Mouse (Mus musculus) spleen, adult 2 months (tissue): ENCODE data around the gene Aspdh. TPM values are rescaled to one million over a fixed set of nuclear protein-coding genes. Genes with fewer than 3 reads are reported as not detected.

Experiments used
- DNase-seq, 2 experiments: peaks; one replicate each; pipeline versions ENCODE4 v3.0.0 to v3.0.0-alpha.2; 2012 to 2021; ENCODE audit warnings: low spot score in 2 of 2, low read depth in 1 of 2
- H3K27ac ChIP-seq: fragments of 200-500 bp; 2 replicates; pipeline ENCODE4 v1.5.1; 2012; ENCODE audit warnings: low read length, inconsistent platforms; ENCODE audit not compliant: insufficient read depth
- H3K27me3 ChIP-seq: fragments of 200-500 bp; 2 replicates; pipeline ENCODE4 v1.6.1; 2012; ENCODE audit warnings: mild to moderate bottlenecking, moderate library complexity, low read length, inconsistent platforms; ENCODE audit not compliant: control insufficient read depth, insufficient read depth
- H3K36me3 ChIP-seq: fragments of 200-500 bp; 2 replicates; pipeline ENCODE4 v1.6.1; 2012; ENCODE audit warnings: mild to moderate bottlenecking, low read length, inconsistent platforms; ENCODE audit not compliant: control insufficient read depth, insufficient read depth
- H3K4me1 ChIP-seq: fragments of 200-500 bp; 2 replicates; pipeline ENCODE4 v1.6.1; 2011; ENCODE audit warnings: inconsistent platforms; ENCODE audit not compliant: control insufficient read depth, insufficient read depth, insufficient read length
- H3K4me3 ChIP-seq: fragments of 200-500 bp; 2 replicates; pipeline ENCODE4 v1.5.1; 2011; ENCODE audit warnings: mild to moderate bottlenecking, inconsistent platforms; ENCODE audit not compliant: insufficient read depth, insufficient read length; ENCODE audit errors: extremely low read depth
- CTCF ChIP-seq: fragments of 200-500 bp; IDR thresholded peaks from 2 replicates; pipeline ENCODE4 v1.5.1; 2011; ENCODE audit warnings: mild to moderate bottlenecking, inconsistent platforms; ENCODE audit not compliant: insufficient read depth, insufficient read length, insufficient replicate concordance; ENCODE audit errors: extremely low read depth
- POLR2A ChIP-seq: fragments of 200-500 bp; IDR thresholded peaks from 2 replicates; pipeline ENCODE4 v1.6.1; 2011; ENCODE audit warnings: low read depth, low read length, inconsistent platforms
- WGBS: fragments of 180-500 bp; shearing (Covaris S2); methylation state at CpG from one replicate; pipeline ENCODE4 v1.1.7; 2018; 5-methylcytosine and 5-hydroxymethylcytosine counted together
- polyA plus RNA-seq: library from polyadenylated mRNA; depleted of rRNA; stranded (reverse); fragments of >200 nt; gene quantifications from 2 replicates; pipeline ENCODE4 v1.2.3, GENCODE M21; 2012

Aspdh gene
- polyA plus RNA-seq, 1 experiment, result not detected

DNA sequence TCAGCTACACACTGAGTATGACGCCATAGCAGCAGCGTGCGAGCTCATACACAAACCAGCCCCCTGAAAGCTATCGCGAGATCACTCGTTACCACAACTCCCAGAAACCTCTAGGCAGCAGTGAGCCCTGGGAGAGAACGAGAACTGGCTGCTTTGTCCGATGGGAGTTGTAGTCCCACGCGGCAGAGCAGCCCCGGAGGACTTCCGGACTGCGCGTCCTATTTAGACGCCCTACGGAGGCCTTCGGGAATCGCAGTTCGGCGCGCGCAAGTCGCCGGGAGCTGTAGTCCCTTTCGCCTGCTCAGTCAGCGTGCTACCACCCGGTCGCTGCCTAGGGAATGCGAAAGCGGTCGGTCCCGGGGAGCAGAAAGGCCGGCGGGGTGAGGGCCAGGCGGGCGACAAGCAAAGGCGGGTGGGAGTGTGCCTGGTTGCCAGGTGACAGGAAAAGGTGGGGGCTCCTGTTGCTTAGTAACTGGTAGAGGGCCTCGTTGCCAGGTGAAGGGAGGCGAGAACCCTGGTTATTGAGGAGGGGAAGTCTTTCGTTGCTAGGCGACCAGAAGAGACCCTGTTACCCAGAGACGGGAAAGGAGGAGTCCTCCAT lies 2.7 kb downstream of the Aspdh start, which contains the start of gene Josd2:
Gene Josd2 (plus strand): TSS at position 170 of the 601 bp plus-strand sequence.
- Histone ChIP-seq H3K27me3 (no peaks in the 10 kb centered on the region), H3K4me3 (peak within 1 kb of the TSS; percentile 77), H3K4me1 (0 out of 2 replicates have a peak, but pooled peaks cover 4% of the 10 kb centered on the region), H3K27ac (peak within 1 kb of the TSS; percentile 54), H3K36me3 (no peaks in the 10 kb centered on the region)
- TF ChIP-seq POLR2A (peak; percentile 11; the same call in 1 of the 2 replicates), CTCF (no peak)
- WGBS, result under 1% methylated on average over 42 of the region's 42 CpGs
- peak; percentile 90 to 95 for DNase-seq

DNA sequence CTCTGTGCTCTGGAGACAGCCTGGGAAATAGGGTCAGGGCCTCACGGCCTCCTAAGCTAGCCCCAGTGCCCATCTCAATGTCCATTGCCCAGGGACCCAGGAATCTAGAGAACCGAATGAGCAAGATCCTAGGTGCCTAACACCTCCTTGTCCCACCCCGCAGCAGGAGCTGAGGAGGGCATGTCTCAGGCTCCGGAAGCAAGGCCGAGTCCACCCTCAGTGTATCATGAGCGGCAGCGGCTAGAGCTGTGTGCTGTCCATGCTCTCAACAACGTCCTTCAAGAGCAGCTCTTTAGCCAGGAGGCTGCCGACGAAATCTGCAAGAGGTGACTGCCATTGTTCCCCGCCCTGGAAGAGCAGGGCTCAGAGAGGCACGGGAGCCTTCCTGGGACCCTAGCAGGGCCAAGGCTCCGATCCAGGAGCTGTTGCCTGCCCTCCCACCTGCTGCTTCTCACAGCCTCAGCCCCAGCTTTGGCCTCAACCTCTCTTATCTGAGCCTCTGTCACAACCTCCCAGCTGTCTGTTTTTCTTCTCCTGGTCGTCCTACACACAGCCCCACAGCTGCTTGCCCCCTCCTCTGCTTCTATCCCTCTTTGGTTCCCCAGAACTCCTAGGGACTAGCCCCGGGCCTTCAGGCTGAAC lies 3.6 kb downstream of the Aspdh start:
- Histone ChIP-seq H3K36me3 (no peaks in the 10 kb centered on the region), H3K27ac (peak overlapping the region; percentile 6; the same call in 1 of the 2 replicates), H3K27me3 (no peaks in the 10 kb centered on the region), H3K4me3 (peak overlapping the region; percentile 77), H3K4me1 (0 out of 2 replicates have a peak, but pooled peaks cover 4% of the 10 kb centered on the region)
- no peak for TF ChIP-seq POLR2A
- no peak for TF ChIP-seq CTCF
- DNase-seq, result no peak
- WGBS, result 85% methylated on average over 15 of the region's 15 CpGs

DNA sequence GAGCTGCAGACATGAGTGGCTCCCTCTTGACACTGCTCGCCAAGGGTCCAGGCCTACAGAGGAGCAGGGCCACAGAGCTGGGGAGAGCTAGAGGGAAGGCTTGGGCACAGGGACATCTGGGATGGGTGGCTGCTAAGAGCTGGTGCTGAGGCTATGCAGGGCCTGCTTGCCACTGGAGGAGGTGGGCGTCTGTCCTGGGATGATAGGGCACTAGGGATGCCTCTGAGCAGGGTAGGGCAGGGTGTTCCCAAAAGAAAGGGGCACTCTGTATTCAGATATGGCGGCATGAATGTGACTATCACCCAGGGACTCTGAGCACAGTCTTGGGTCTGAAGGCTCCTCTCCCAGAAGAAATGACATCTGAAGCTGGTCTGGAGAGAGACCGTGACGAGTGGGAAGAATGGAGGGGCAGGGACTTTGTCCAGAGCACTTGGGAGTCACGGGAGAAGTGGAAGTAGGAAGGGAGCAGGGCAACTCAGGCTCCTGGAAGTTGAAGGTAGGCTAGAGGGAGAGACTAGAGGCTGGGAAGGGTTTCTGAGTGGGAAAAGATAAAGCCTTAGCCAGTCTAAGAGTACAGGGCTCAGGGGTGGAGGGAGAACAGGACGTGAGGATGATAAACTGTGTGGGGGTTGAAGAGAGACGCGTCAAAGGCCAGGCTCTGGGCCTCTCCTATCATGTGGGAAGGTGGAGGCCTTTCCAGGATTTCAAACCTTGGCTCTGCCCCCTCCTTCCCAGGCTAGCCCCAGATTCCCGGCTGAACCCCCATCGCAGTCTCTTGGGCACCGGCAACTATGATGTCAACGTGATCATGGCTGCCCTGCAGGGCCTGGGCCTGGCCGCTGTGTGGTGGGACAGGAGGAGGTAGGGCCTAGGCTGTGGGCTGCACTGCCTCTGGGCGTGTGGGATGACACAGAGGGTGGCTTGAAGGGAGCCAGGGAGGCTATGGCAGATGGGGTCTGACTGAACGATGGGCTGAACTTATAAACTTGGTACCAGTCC lies 4.8 kb downstream of the Aspdh start:
- 90% methylated on average over 16 of the region's 16 CpGs for WGBS
- Histone ChIP-seq H3K4me3 (no peak overlapping the region), H3K27me3 (peaks cover 2% of the 10 kb centered on the region; the same call in 1 of the 2 replicates), H3K36me3 (no peaks in the 10 kb centered on the region), H3K27ac (no peak overlapping the region; the same call in 1 of the 2 replicates), H3K4me1 (0 out of 2 replicates have a peak, but pooled peaks cover 4% of the 10 kb centered on the region)
- no peak for DNase-seq
- TF ChIP-seq CTCF (no peak), POLR2A (no peak)

DNA sequence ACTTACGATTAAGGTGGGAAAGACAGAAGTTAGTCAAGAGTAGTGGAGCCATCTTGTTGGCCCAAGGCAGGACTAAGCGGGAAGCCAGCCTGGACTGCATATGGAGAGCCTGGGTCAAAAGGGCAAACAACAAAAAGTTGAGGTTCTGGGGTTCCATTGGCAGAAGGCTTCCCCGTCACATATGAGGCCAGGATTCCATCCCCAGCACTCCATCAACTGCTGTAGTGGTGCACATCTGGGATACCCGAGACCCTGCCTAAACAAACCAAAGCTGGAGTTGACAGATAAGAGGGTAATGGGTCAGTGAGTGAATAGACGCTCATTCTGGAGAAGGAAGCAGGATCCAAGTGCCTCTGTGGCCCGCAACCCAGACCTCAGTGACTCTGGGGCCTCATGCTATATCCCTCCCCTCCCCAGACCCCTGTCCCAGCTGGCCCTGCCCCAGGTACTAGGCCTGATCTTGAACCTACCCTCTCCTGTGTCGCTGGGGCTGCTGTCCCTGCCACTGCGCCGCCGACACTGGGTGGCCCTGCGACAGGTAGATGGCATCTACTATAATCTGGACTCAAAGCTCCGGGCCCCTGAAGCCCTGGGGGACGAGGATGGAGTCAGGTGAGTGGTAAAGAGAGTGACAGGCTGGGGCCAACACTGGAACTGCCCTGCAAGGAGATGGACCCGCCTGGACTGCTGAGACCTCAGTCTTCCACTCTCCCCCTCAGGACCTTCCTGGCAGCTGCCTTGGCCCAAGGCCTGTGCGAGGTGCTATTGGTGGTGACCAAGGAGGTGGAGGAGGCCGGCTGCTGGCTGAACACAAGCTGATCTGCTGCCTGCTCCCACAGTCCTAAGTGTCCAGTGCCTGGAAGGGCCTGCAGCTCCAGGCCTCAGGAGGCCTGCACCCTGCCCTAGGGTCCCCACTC lies 5.8 kb downstream of the Aspdh start:
- H3K4me3 ChIP-seq, result no peak overlapping the region
- no peaks in the 10 kb centered on the region for H3K36me3 ChIP-seq
- no peak for TF ChIP-seq POLR2A
- no peak for TF ChIP-seq CTCF
- H3K4me1 ChIP-seq, result 0 out of 2 replicates have a peak, but pooled peaks cover 4% of the 10 kb centered on the region
- no peak overlapping the region for H3K27ac ChIP-seq
- H3K27me3 ChIP-seq, result peaks cover 5% of the 10 kb centered on the region; the same call in 1 of the 2 replicates
- WGBS, result 92% methylated on average over 16 of the region's 16 CpGs
- DNase-seq, result no peak

DNA sequence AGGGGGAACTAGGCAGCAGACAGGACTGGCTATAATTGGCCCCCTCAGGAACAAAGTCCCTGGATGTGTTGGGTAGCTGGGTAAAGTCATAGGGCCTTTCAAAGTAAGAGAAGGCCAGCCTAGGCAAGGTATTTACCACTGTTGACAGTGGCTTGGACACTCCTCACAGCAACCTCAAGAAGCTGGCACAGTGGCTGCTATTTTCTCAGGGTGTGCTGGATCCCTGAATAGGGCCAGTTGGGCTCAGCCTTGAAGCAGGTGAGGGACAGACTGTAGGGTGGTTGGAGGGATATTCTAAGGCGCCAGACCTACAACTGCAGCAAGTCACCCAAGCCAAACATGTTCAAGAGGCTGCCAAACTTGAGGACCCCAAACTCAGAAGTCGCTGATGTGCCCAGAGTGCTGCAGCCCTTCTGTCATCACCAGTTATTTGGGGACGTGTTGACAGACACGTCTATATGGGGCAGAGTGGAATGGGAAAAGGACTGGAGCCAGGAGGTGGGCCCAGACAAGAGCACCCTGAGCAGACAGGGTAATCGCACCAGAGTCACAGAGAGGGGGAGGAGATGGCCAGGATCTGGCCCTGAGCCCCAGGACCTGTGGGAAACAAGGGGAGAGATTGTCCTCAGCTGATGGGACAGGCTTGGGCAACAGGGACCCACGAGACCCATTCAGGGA lies 6.8 kb downstream of the Aspdh start:
- TF ChIP-seq CTCF (no peak), POLR2A (no peak)
- no peak for DNase-seq
- H3K4me3 ChIP-seq, result no peak overlapping the region
- peaks cover 5% of the 10 kb centered on the region; the same call in 1 of the 2 replicates for H3K27me3 ChIP-seq
- no peaks in the 10 kb centered on the region for H3K36me3 ChIP-seq
- H3K4me1 ChIP-seq, result 0 out of 2 replicates have a peak, but pooled peaks cover 4% of the 10 kb centered on the region
- H3K27ac ChIP-seq, result no peak overlapping the region
- WGBS, result 54% methylated on average over 6 of the region's 6 CpGs
